Mouse (Mus musculus): ENCODE results near the gene Dtx2. TPM values are rescaled to one million over a fixed set of nuclear protein-coding genes. Genes with fewer than 3 reads are reported as not detected.

Gene Dtx2
- total and polyA plus RNA-seq, 3 experiments, result 11.9 to 17.2 TPM; not detected in 1

- TF ChIP-seq RCOR1 (IDR thresholded peaks at IDR 0.05; ENCODE audit: low read depth, low read length) (0 out of 2 replicates have a peak, but pooled peaks have one; percentile 39), USF2 (IDR thresholded peaks at IDR 0.05; ENCODE audit: borderline replicate concordance in 1 of 2, insufficient read depth in 1 of 2, low read depth in 1 of 2, low read length in 2 of 2) (no peak), CTCF (IDR thresholded peaks at IDR 0.05 in 2 of 3, conservative IDR thresholded peaks at IDR 0.05 in 1 of 3; ENCODE audit: control insufficient read depth in 1 of 3, insufficient read depth in 1 of 3, low read depth in 2 of 3, low read length in 3 of 3, poor library complexity in 1 of 3, severe bottlenecking in 1 of 3) (no peak), ELF1 (IDR thresholded peaks at IDR 0.05; ENCODE audit: low read depth, low read length) (no peak), POLR2AphosphoS2 (IDR thresholded peaks at IDR 0.05; ENCODE audit: low read length) (peak; percentile 27)
Observed at GRCm38 (mm10) chr5:135962125-135962491, 32.5 kb upstream of the Dtx2 start (continued).

DNA sequence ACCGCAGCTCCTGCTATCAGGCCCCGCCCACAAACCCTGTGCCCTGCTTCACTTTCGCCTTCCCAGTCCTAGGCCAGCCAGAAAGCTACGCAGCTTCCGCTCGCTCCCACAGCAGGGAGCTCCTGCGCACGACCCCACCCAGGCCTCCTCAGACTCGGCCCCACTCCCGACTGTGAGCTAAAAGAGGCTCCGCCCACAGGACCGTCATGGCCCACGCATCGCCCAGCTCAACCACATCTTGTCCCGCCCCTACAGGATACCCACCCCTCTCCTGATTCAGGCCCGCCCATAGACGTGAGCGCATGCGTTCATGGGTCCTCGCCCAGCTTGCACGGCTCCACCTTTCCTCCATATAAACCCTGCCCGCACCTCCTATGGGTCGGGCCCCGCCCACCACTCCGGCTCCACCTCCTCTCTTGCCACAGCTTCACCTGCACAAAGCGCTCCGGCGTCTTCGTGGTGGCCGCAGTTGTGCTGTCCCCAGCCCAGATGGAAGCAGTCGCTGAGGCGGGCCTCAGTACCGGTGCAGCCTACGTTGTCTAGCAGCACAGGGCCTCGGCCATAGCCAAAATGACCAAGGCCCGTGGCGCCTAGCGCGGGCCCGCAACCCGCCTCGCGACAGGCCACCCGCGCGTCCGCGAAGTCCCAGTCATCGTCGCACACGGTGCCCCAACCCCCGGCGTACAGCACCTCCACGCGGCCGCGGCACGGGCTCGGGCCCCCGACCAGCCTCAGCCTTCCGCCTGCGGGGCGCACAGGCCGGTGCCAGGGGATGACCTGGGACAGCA is 31.9 kb upstream of the Dtx2 start:
- no peaks in the 10 kb centered on the region for H3K27me3 ChIP-seq (ENCODE audit: control insufficient read depth in 1 of 2, insufficient read depth in 2 of 2, low read length in 2 of 2)
- peaks cover 4% of the 10 kb centered on the region; the same call in 1 of the 2 replicates for H3K79me2 ChIP-seq (ENCODE audit: control insufficient read depth, insufficient read depth, low read length, poor library complexity)
- DNase-seq (ENCODE audit: low read depth, low spot score), result peak; percentile 100
- H3K9me3 ChIP-seq (replicated peaks; ENCODE audit: insufficient read depth, low read length), result no peaks in the 10 kb centered on the region
- peak overlapping the region; percentile 75 for H3K27ac ChIP-seq (ENCODE audit: control insufficient read depth, low read depth, low read length)
- peak overlapping the region; percentile 81 to 95 for H3K4me3 ChIP-seq (ENCODE audit: control insufficient read depth in 1 of 2, insufficient read depth in 1 of 2, low read depth in 2 of 2, low read length in 2 of 2)
- H3K36me3 ChIP-seq (ENCODE audit: control insufficient read depth in 1 of 2, insufficient read depth in 2 of 2, low read length in 2 of 2), result peaks cover 0 to 17% of the 10 kb centered on the region in 2 experiments; a peak in 2 of 4 replicates
- H3K4me1 ChIP-seq (ENCODE audit: control insufficient read depth in 1 of 2, insufficient read depth in 2 of 2, low read length in 2 of 2), result peaks cover 4 to 18% of the 10 kb centered on the region in 2 experiments; a peak in 3 of 4 replicates
- H3K9ac ChIP-seq (ENCODE audit: control insufficient read depth, low read depth, low read length, poor library complexity, severe bottlenecking), result peak overlapping the region; percentile 93
- TF ChIP-seq SMC3 (IDR thresholded peaks at IDR 0.05; ENCODE audit: low read depth, low read length) (no peak), MAFK (IDR thresholded peaks at IDR 0.05; ENCODE audit: borderline replicate concordance, low read depth, low read length) (no peak), JUND (IDR thresholded peaks at IDR 0.05; ENCODE audit: low read depth, low read length) (no peak), MAZ (IDR thresholded peaks at IDR 0.05; ENCODE audit: low read depth, low read length) (peak; percentile 48), E2F4 (IDR thresholded peaks at IDR 0.05; ENCODE audit: borderline replicate concordance, low read depth, low read length) (no peak), HCFC1 (IDR thresholded peaks at IDR 0.05; ENCODE audit: low read depth, low read length) (peak; percentile 73), KAT2A (conservative IDR thresholded peaks at IDR 0.05; ENCODE audit: low read depth, low read length) (peak; percentile 23; the same call in 1 of the 2 replicates), TAL1 (IDR thresholded peaks at IDR 0.05; ENCODE audit: low read length) (no peak), ZC3H11A (IDR thresholded peaks at IDR 0.05; ENCODE audit: low read depth, low read length) (no peak), TBP (IDR thresholded peaks at IDR 0.05; ENCODE audit: low read depth, low read length) (peak; percentile 78), ZKSCAN1 (IDR thresholded peaks at IDR 0.05; ENCODE audit: low read depth, low read length) (no peak), TCF12 (IDR thresholded peaks at IDR 0.05; ENCODE audit: low read depth, low read length) (no peak), POLR2AphosphoS2 (IDR thresholded peaks at IDR 0.05; ENCODE audit: low read length) (peak; percentile 87), MAX (IDR thresholded peaks at IDR 0.05; ENCODE audit: low read length) (no peak), ETS1 (IDR thresholded peaks at IDR 0.05; ENCODE audit: low read depth, low read length) (no peak; the same call in 1 of the 2 replicates), MXI1 (IDR thresholded peaks at IDR 0.05; ENCODE audit: low read depth, low read length) (peak; percentile 45), USF2 (IDR thresholded peaks at IDR 0.05; ENCODE audit: borderline replicate concordance in 1 of 2, insufficient read depth in 1 of 2, low read depth in 1 of 2, low read length in 2 of 2) (no peak), CHD1 (IDR thresholded peaks at IDR 0.05; ENCODE audit: low read depth, low read length) (no peak), NRF1 (IDR thresholded peaks at IDR 0.05; ENCODE audit: insufficient read depth, low read depth, low read length, poor library complexity, severe bottlenecking) (peak; percentile 71), SIN3A (IDR thresholded peaks at IDR 0.05; ENCODE audit: low read length) (0 out of 2 replicates have a peak, but pooled peaks have one; percentile 3), POLR2A (IDR thresholded peaks at IDR 0.05; ENCODE audit: control insufficient read depth in 1 of 2, insufficient read depth in 1 of 2, low read depth in 1 of 2, low read length in 2 of 2, poor library complexity in 1 of 2) (peak; percentile 58 to 88; a peak in 3 of 4 replicates), ELF1 (IDR thresholded peaks at IDR 0.05; ENCODE audit: low read depth, low read length) (0 out of 2 replicates have a peak, but pooled peaks have one; percentile 52), MEF2A (IDR thresholded peaks at IDR 0.05; ENCODE audit: extremely low read depth, insufficient replicate concordance, low read depth, low read length, poor library complexity, severe bottlenecking) (no peak), USF1 (IDR thresholded peaks at IDR 0.05; ENCODE audit: low read depth, low read length) (no peak), NELFE (IDR thresholded peaks at IDR 0.05; ENCODE audit: low read depth, low read length) (peak; percentile 93), EP300 (IDR thresholded peaks at IDR 0.05; ENCODE audit: low read depth in 1 of 2, low read length in 2 of 2) (peak; percentile 0 to 23; a peak in 1 of 4 replicates), CTCF (IDR thresholded peaks at IDR 0.05 in 2 of 3, conservative IDR thresholded peaks at IDR 0.05 in 1 of 3; ENCODE audit: control insufficient read depth in 1 of 3, insufficient read depth in 1 of 3, low read depth in 2 of 3, low read length in 3 of 3, poor library complexity in 1 of 3, severe bottlenecking in 1 of 3) (0 out of 6 replicates have a peak, but pooled peaks of 1 of the 3 experiments have one; percentile 12), GABPA (IDR thresholded peaks at IDR 0.05; ENCODE audit: low read depth, low read length) (no peak), ZMIZ1 (IDR thresholded peaks at IDR 0.05; ENCODE audit: low read depth, low read length) (peak; percentile 93), CHD2 (IDR thresholded peaks at IDR 0.05; ENCODE audit: low read length) (no peak), RAD21 (IDR thresholded peaks at IDR 0.05; ENCODE audit: low read depth, low read length) (no peak)

Measured in MEL (cell line).